Mouse (Mus musculus): ENCODE measurements around the gene Frs2. TPM values are rescaled to one million over a fixed set of nuclear protein-coding genes. Genes with fewer than 3 reads are reported as not detected.
"Not testable (repeated sequence)": the region's sequence is repeated elsewhere in the genome, so short reads cannot be mapped to it uniquely, and the experiment has no call there.

The Frs2 gene
- total and polyA plus RNA-seq, 2 experiments from 2014 or later, result 17.2 to 28.7 TPM

DNA sequence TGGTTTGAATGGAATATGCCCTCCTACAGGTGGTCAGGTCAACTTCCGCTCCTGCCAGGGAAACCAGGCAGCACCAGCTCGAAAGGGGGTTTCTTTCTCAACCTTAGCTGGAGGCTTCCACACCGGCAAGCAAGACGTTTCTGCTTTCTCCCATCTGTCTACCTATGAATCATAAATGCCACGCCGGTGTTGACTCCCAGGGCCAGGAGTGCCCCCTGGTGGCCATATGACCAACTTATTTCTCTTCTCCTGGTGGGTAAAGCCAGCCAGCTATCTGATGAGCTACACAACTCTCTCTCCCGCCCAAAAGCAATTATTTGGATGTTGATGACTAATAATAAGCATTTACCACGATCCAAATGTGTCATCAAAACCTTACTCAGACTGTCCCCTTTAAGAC, 114.5 kb downstream of the Frs2 start:
- peak; percentile 79 for DNase-seq
- peak; percentile 58; the same call in 1 of the 2 replicates for ATAC-seq
- no peaks in the 10 kb centered on the region for H3K9me3 ChIP-seq (ENCODE audit: low read length)
- H3K4me3 ChIP-seq (ENCODE audit: low read depth, low read length), result no peak overlapping the region
- H3K4me2 ChIP-seq (ENCODE audit: low read depth), result no peak overlapping the region
- TF ChIP-seq CTCF (IDR thresholded peaks at IDR 0.05; ENCODE audit: low read depth), result peak; percentile 77
- no peaks in the 10 kb centered on the region for H3K4me1 ChIP-seq (ENCODE audit: insufficient read depth)
- WGBS, result 27% methylated on average over 8 of the region's 8 CpGs
- H3K27me3 ChIP-seq (ENCODE audit: insufficient read depth, low read length), result no peaks in the 10 kb centered on the region
- H3K27ac ChIP-seq (ENCODE audit: low read depth, low read length), result no peak overlapping the region
- H3K9ac ChIP-seq, result no peak overlapping the region
- no peaks in the 10 kb centered on the region for H3K36me3 ChIP-seq (ENCODE audit: insufficient read depth)

DNA sequence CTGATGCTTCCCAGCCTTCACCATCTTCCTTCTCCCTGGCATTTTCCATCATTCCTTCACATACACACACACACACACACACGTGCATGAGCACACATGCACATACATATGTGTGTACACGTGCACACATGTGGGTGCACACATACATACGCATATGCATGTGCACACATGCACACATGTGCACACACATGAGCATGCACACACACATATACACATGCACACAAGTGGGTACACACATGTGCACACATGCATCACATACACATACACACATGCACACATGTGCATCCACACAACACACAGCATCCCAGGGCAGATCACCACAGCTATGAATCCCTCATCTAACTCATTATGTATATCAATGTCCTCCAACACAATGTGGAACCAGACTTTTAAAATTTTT, 117.2 kb downstream of the Frs2 start:
- no peak for ATAC-seq
- Histone ChIP-seq H3K4me3 (ENCODE audit: low read depth, low read length) (no peak overlapping the region), H3K27ac (ENCODE audit: low read depth, low read length) (no peak overlapping the region), H3K4me2 (ENCODE audit: low read depth) (no peak overlapping the region), H3K9me3 (ENCODE audit: low read length) (no peaks in the 10 kb centered on the region), H3K4me1 (ENCODE audit: insufficient read depth) (no peaks in the 10 kb centered on the region), H3K27me3 (ENCODE audit: insufficient read depth, low read length) (no peaks in the 10 kb centered on the region), H3K9ac (no peak overlapping the region), H3K36me3 (ENCODE audit: insufficient read depth) (no peaks in the 10 kb centered on the region)
- TF ChIP-seq CTCF (IDR thresholded peaks at IDR 0.05; ENCODE audit: low read depth), result no peak
- WGBS, result 93% methylated on average over 3 of the region's 3 CpGs
- DNase-seq, result no peak

DNA sequence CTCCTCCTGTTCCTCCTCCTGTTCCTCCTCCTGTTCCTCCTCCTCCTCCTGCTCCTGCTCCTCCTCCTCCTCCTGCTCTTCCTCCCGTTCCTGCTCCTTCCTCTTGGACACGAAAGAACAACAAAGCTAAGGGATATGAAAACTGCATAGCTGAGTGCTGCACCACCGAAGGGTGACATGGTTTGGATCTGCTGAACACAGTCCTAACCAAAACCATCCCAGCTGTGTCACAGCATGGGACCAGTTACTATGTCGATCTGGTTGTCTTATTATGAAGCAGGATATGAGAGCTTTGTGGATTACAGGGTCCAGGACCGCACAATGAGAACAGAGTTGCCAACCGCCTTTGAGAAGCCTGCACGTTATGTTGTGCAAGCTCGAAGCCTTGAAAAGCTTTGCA, 122.2 kb downstream of the Frs2 start:
- Histone ChIP-seq H3K27ac (ENCODE audit: low read depth, low read length) (no peak overlapping the region), H3K9ac (no peak overlapping the region), H3K4me1 (ENCODE audit: insufficient read depth) (no peaks in the 10 kb centered on the region), H3K9me3 (ENCODE audit: low read length) (no peaks in the 10 kb centered on the region), H3K36me3 (ENCODE audit: insufficient read depth) (no peaks in the 10 kb centered on the region), H3K27me3 (ENCODE audit: insufficient read depth, low read length) (no peaks in the 10 kb centered on the region), H3K4me3 (ENCODE audit: low read depth, low read length) (no peak overlapping the region), H3K4me2 (ENCODE audit: low read depth) (no peak overlapping the region)
- ATAC-seq (no peak), DNase-seq (no peak)
- no peak for TF ChIP-seq CTCF (IDR thresholded peaks at IDR 0.05; ENCODE audit: low read depth)
- 85% methylated on average over 8 of the region's 8 CpGs for WGBS

DNA sequence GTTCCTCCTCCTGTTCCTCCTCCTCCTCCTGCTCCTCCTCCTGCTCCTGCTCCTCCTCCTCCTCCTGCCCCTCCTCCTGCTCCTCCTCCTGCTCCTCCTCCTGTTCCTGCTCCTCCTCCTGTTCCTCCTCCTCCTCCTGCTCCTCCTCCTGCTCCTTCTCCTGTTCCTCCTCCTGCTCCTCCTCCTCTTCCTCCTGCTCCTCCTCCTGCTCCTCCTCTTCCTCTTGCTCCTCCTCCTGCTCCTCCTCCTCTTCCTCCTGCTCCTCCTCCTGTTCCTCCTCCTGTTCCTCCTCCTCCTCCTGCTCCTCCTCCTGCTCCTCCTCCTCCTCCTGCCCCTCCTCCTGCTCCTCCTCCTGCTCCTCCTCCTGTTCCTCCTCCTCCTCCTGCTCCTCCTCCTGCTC, 122.6 kb downstream of the Frs2 start:
- H3K36me3 ChIP-seq (ENCODE audit: insufficient read depth); H3K27ac ChIP-seq (ENCODE audit: low read depth, low read length); H3K4me3 ChIP-seq (ENCODE audit: low read depth, low read length); DNase-seq; ATAC-seq; H3K4me2 ChIP-seq (ENCODE audit: low read depth); H3K9ac ChIP-seq; H3K27me3 ChIP-seq (ENCODE audit: insufficient read depth, low read length); H3K9me3 ChIP-seq (ENCODE audit: low read length); H3K4me1 ChIP-seq (ENCODE audit: insufficient read depth): not testable (repeated sequence)

DNA sequence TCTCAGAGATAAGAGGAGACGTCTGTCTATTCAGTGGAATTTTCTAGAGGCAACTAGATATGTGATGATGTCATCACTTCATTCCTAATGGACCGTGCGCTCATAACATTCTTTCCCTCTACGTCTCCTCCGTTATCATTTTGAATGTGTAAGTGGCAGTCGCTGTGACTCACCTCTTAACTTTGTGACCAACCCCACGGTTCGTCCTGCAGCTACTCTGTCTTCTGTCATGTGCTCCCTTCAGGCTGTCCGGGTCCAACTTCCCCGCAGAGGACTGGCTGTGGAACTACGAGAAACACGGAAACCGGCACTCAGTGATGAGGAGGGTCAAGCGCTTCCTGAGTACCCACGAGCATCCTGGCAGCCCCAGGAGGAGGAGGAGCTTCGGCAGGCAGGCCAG, 124.6 kb downstream of the Frs2 start:
- no peaks in the 10 kb centered on the region for H3K4me1 ChIP-seq (ENCODE audit: insufficient read depth)
- no peak for ATAC-seq
- no peak overlapping the region for H3K4me3 ChIP-seq (ENCODE audit: low read depth, low read length)
- H3K27ac ChIP-seq (ENCODE audit: low read depth, low read length), result no peak overlapping the region
- no peak for DNase-seq
- H3K9ac ChIP-seq, result no peak overlapping the region
- no peaks in the 10 kb centered on the region; the same call in 1 of the 2 replicates for H3K27me3 ChIP-seq (ENCODE audit: insufficient read depth, low read length)
- WGBS, result 68% methylated on average over 16 of the region's 16 CpGs
- no peak overlapping the region for H3K4me2 ChIP-seq (ENCODE audit: low read depth)
- H3K36me3 ChIP-seq (ENCODE audit: insufficient read depth), result no peaks in the 10 kb centered on the region
- no peak for TF ChIP-seq CTCF (IDR thresholded peaks at IDR 0.05; ENCODE audit: low read depth)
- no peaks in the 10 kb centered on the region for H3K9me3 ChIP-seq (ENCODE audit: low read length)

DNA sequence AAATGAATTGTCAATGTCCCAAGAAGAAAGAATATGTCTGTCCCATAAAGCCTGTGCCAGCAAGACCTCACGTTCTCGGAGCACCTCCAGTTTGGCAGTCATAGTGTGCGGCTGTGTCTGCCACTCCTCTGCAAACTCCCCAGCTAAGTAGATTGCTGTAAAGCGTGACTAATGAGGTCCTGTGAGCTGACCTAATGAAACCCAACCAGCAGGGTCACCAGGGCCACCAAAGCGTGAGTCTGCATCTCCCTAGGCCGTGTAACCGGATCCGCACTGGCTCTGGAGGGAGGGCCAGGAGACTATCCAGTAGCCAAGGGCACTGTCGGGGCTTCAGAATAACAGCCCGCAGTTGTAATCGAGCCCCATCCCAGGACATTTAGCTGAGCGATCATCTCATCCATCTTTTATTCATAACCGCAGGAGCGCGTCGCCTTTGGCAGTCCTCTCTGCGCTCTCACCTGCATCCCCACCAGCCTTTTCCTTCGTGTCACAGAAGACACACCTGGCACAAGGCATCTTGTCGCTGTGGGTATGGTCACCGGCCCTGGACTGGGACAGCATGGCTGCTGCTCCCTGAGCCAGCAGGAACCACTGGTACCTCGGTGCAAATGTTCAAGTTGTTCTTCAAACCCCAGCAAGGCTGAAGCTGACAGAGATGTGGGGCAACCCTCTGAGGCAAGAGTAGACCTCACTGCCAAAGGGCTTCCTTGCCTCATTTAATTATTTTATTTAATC, 127.1 kb downstream of the Frs2 start:
- TF ChIP-seq CTCF (IDR thresholded peaks at IDR 0.05; ENCODE audit: low read depth), result no peak
- no peaks in the 10 kb centered on the region for H3K9me3 ChIP-seq (ENCODE audit: low read length)
- H3K27ac ChIP-seq (ENCODE audit: low read depth, low read length), result no peak overlapping the region
- H3K27me3 ChIP-seq (ENCODE audit: insufficient read depth, low read length), result no peaks in the 10 kb centered on the region; the same call in 1 of the 2 replicates
- no peaks in the 10 kb centered on the region for H3K4me1 ChIP-seq (ENCODE audit: insufficient read depth)
- H3K4me2 ChIP-seq (ENCODE audit: low read depth), result no peak overlapping the region
- WGBS, result 23% methylated on average over 21 of the region's 21 CpGs
- no peak overlapping the region for H3K9ac ChIP-seq
- H3K36me3 ChIP-seq (ENCODE audit: insufficient read depth), result no peaks in the 10 kb centered on the region
- 0 out of 2 replicates have a peak, but pooled peaks have one; percentile 12 for ATAC-seq
- DNase-seq, result no peak
- H3K4me3 ChIP-seq (ENCODE audit: low read depth, low read length), result no peak overlapping the region

Other genes starting within 250 kb of the Frs2 start
- 80.7 and 125 TPM in 2 replicates for gene Rab3ip, start 197.8 kb downstream of the Frs2 start, total RNA-seq (2014; rRNA removed)
- gene Rab3ip, start 197.8 kb downstream of the Frs2 start, polyA plus RNA-seq (2015; fragmentation: Nextera tagmentation; extraction: Ambion mirVana), result 37.3 and 41.8 TPM in 2 replicates
- gene Gm10271, start 175.9 kb downstream of the Frs2 start, total RNA-seq (2014; rRNA removed), result not detected in 2 replicates
- not detected in 2 replicates for gene Gm10271, start 175.9 kb downstream of the Frs2 start, polyA plus RNA-seq (2015; fragmentation: Nextera tagmentation; extraction: Ambion mirVana)
- gene Best3, start 162.2 kb downstream of the Frs2 start, total RNA-seq (2014; rRNA removed), result not detected in 2 replicates
- 0.05 and 0.11 TPM in 2 replicates for gene Best3, start 162.2 kb downstream of the Frs2 start, polyA plus RNA-seq (2015; fragmentation: Nextera tagmentation; extraction: Ambion mirVana)
- not detected in 2 replicates for gene Lrrc10, start 103.2 kb downstream of the Frs2 start, total RNA-seq (2014; rRNA removed)
- gene Lrrc10, start 103.2 kb downstream of the Frs2 start, polyA plus RNA-seq (2015; fragmentation: Nextera tagmentation; extraction: Ambion mirVana), result 0.13 TPM in 1 of 2 replicates, not detected in the other
- 399 and 404 TPM in 2 replicates for gene Cct2, start 84.7 kb downstream of the Frs2 start, total RNA-seq (2014; rRNA removed)
- gene Cct2, start 84.7 kb downstream of the Frs2 start, polyA plus RNA-seq (2015; fragmentation: Nextera tagmentation; extraction: Ambion mirVana), result 240 and 249 TPM in 2 replicates
- gene Yeats4, start 76.0 kb upstream of the Frs2 start, total RNA-seq (2014; rRNA removed), result 90.9 and 92.3 TPM in 2 replicates
- 96.8 and 104 TPM in 2 replicates for gene Yeats4, start 76.0 kb upstream of the Frs2 start, polyA plus RNA-seq (2015; fragmentation: Nextera tagmentation; extraction: Ambion mirVana)
- not detected in 2 replicates for gene 9530003J23Rik, start 90.2 kb upstream of the Frs2 start, total RNA-seq (2014; rRNA removed)
- 0.13 and 0.21 TPM in 2 replicates for gene 9530003J23Rik, start 90.2 kb upstream of the Frs2 start, polyA plus RNA-seq (2015; fragmentation: Nextera tagmentation; extraction: Ambion mirVana)
- gene Lyz2, start 133.8 kb upstream of the Frs2 start, total RNA-seq (2014; rRNA removed), result 10.2 and 14.2 TPM in 2 replicates
- gene Lyz2, start 133.8 kb upstream of the Frs2 start, polyA plus RNA-seq (2015; fragmentation: Nextera tagmentation; extraction: Ambion mirVana), result 25.6 and 29.5 TPM in 2 replicates
- not detected in 2 replicates for gene Lyz1, start 144.3 kb upstream of the Frs2 start, total RNA-seq (2014; rRNA removed)
- 0.16 TPM in 1 of 2 replicates, not detected in the other for gene Lyz1, start 144.3 kb upstream of the Frs2 start, polyA plus RNA-seq (2015; fragmentation: Nextera tagmentation; extraction: Ambion mirVana)
- gene Cpsf6, start 231.5 kb upstream of the Frs2 start, total RNA-seq (2014; rRNA removed), result 135 and 155 TPM in 2 replicates
- 70.1 and 88.9 TPM in 2 replicates for gene Cpsf6, start 231.5 kb upstream of the Frs2 start, polyA plus RNA-seq (2015; fragmentation: Nextera tagmentation; extraction: Ambion mirVana)